Mouse (Mus musculus): Measurements from ENCODE around the gene Pcsk7. TPM values are rescaled to one million over a fixed set of nuclear protein-coding genes. Genes with fewer than 3 reads are reported as not detected.
A peak's percentile ranks its signal among the peaks of the same experiment; 100 is the strongest.

The Pcsk7 gene
- total RNA-seq, 2 experiments from 2014 or later = 12.5 to 13.4 TPM

GRCm38 (mm10) chr9:45938088-45938487 is 31.8 kb downstream of the Pcsk7 start:
- ATAC-seq (replicated peaks; ENCODE audit: low FRiP score, poor library complexity, severe bottlenecking) = no peak

GRCm38 (mm10) chr9:45938952-45939637 is 32.8 kb downstream of the Pcsk7 start:
- no peak for ATAC-seq (replicated peaks; ENCODE audit: low FRiP score, poor library complexity, severe bottlenecking)

GRCm38 (mm10) chr9:45939794-45940193 is 33.5 kb downstream of the Pcsk7 start:
- ATAC-seq (replicated peaks; ENCODE audit: low FRiP score, poor library complexity, severe bottlenecking) = no peak

- 0 out of 2 replicates have a peak, but pooled peaks have one; percentile 36 for ATAC-seq (replicated peaks; ENCODE audit: low FRiP score, poor library complexity, severe bottlenecking)
Observed at GRCm38 (mm10) chr9:45941329-45941888, 35.1 kb downstream of the Pcsk7 start.

- ATAC-seq (replicated peaks; ENCODE audit: low FRiP score, poor library complexity, severe bottlenecking) = no peak
Observed at GRCm38 (mm10) chr9:45942464-45942863, 36.2 kb downstream of the Pcsk7 start.

- no peak for ATAC-seq (replicated peaks; ENCODE audit: low FRiP score, poor library complexity, severe bottlenecking)
Observed at GRCm38 (mm10) chr9:45942916-45943315, 36.6 kb downstream of the Pcsk7 start.

- ATAC-seq (replicated peaks; ENCODE audit: low FRiP score, poor library complexity, severe bottlenecking) = no peak
Observed at GRCm38 (mm10) chr9:45943628-45944505, 37.6 kb downstream of the Pcsk7 start.

GRCm38 (mm10) chr9:45944506-45945400 is 38.5 kb downstream of the Pcsk7 start:
- ATAC-seq (replicated peaks; ENCODE audit: low FRiP score, poor library complexity, severe bottlenecking) = no peak

- ATAC-seq (replicated peaks; ENCODE audit: low FRiP score, poor library complexity, severe bottlenecking) = no peak
Observed at GRCm38 (mm10) chr9:45945721-45946120, 39.4 kb downstream of the Pcsk7 start.

- ATAC-seq (replicated peaks; ENCODE audit: low FRiP score, poor library complexity, severe bottlenecking) = no peak
Observed at GRCm38 (mm10) chr9:45946182-45946871, 40.0 kb downstream of the Pcsk7 start.

- no peak for ATAC-seq (replicated peaks; ENCODE audit: low FRiP score, poor library complexity, severe bottlenecking)
Observed at GRCm38 (mm10) chr9:45946872-45947183, 40.5 kb downstream of the Pcsk7 start.

GRCm38 (mm10) chr9:45952057-45952456 is 45.8 kb downstream of the Pcsk7 start:
- ATAC-seq (replicated peaks; ENCODE audit: low FRiP score, poor library complexity, severe bottlenecking) = no peak

- ATAC-seq (replicated peaks; ENCODE audit: low FRiP score, poor library complexity, severe bottlenecking) = no peak
Observed at GRCm38 (mm10) chr9:45952890-45953289, 46.6 kb downstream of the Pcsk7 start.

GRCm38 (mm10) chr9:45953511-45954293 is 47.4 kb downstream of the Pcsk7 start:
- ATAC-seq (replicated peaks; ENCODE audit: low FRiP score, poor library complexity, severe bottlenecking) = no peak; the same call in 1 of the 2 replicates

- ATAC-seq (replicated peaks; ENCODE audit: low FRiP score, poor library complexity, severe bottlenecking) = peak; percentile 18; the same call in 1 of the 2 replicates
Observed at GRCm38 (mm10) chr9:45954294-45955106, 48.2 kb downstream of the Pcsk7 start.

GRCm38 (mm10) chr9:45955107-45955963 is 49.0 kb downstream of the Pcsk7 start, which contains the start of gene Sidt2:
Sidt2 (minus strand) TSS chr9:45955258.
- peak; percentile 92 for ATAC-seq (replicated peaks; ENCODE audit: low FRiP score, poor library complexity, severe bottlenecking)

Measured in erythroid progenitor cell, adult 5-6 weeks (primary cell).